8 mouse cellular contexts compared by ENCODE assay signal in the genomic region with DNA sequence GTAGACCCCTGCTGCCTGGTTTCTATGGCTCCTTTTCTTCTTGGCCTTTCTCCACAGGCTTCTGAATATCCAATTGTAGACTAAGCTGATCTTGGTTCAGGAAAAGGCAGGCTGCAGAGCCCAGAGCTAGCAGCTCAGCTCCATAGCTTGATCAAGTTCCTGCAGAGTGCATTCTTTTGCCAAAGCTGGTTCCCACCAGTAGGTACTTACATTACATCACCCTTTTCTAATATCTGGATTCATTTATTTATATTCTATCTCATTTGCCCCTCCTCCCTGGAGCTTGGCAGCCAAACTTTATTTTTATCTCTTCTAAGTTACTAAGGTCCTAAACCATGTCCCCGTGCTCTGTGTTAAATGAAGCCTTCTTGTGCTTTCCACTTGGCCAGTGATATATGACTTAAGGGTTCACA. TPM values are rescaled to one million over a fixed set of nuclear protein-coding genes. Genes with fewer than 3 reads are reported as not detected.
DNase-seq lines count a peak whose midpoint lies in the region; ATAC-seq and TF ChIP-seq lines count a peak whose summit lies in the region.
"Had no signal": no experiment of that assay in that cellular context is flagged by ENCODE, and none has a peak within 500 bp of the region (broad histone marks: within the 10 kb centered on the region; RNA-seq: fewer than 3 reads in every experiment).

No protein-coding gene starts in this region.

- H3K36me3 ChIP-seq in embryonic facial prominence, embryonic 14.5 days (ENCODE audit: control insufficient read depth, insufficient read depth, low read length) = no peaks in the 10 kb centered on the region
- H3K36me3 ChIP-seq in heart, postnatal 0 days (replicated peaks; ENCODE audit: control insufficient read depth, insufficient read depth, low read length) = peaks cover 4% of the 10 kb centered on the region; the same call in 1 of the 2 replicates
- no peaks in the 10 kb centered on the region for H3K36me3 ChIP-seq in midbrain, embryonic 11.5 days (ENCODE audit: control insufficient read depth, insufficient read depth, low read length)

- ATAC-seq in embryonic facial prominence, embryonic 14.5 days (ENCODE audit: low read depth) = peak; percentile 42; the same call in 1 of the 2 replicates
- ATAC-seq in heart, postnatal 0 days (ENCODE audit: insufficient read depth, low read depth) = peak; percentile 65
- ATAC-seq in midbrain, embryonic 11.5 days (ENCODE audit: low FRiP score) = peak; percentile 67

- no peaks in the 10 kb centered on the region for H3K27me3 ChIP-seq in embryonic facial prominence, embryonic 14.5 days (replicated peaks; ENCODE audit: control insufficient read depth, insufficient read depth, low read length)
- no peaks in the 10 kb centered on the region for H3K27me3 ChIP-seq in heart, postnatal 0 days (ENCODE audit: control insufficient read depth, insufficient read depth, low read length)
- H3K27me3 ChIP-seq in midbrain, embryonic 11.5 days (ENCODE audit: control insufficient read depth, insufficient read depth, low read length) = no peaks in the 10 kb centered on the region

- peaks cover 12% of the 10 kb centered on the region; the same call in 1 of the 2 replicates for H3K4me1 ChIP-seq in embryonic facial prominence, embryonic 14.5 days (ENCODE audit: control insufficient read depth, insufficient read depth, low read length)
- peaks cover 54% of the 10 kb centered on the region for H3K4me1 ChIP-seq in heart, postnatal 0 days (ENCODE audit: control insufficient read depth, insufficient read depth)
- H3K4me1 ChIP-seq in midbrain, embryonic 11.5 days (ENCODE audit: control insufficient read depth, insufficient read depth, low read length) = peaks cover 9% of the 10 kb centered on the region

- no peak for TF ChIP-seq CTCF in left cerebral cortex, adult 2 months (IDR thresholded peaks at IDR 0.05)
- TF ChIP-seq CTCF in heart, postnatal 0 days (IDR thresholded peaks at IDR 0.05; ENCODE audit: low read depth) = no peak

- no peak overlapping the region for H3K4me3 ChIP-seq in left cerebral cortex, adult 2 months
- H3K4me3 ChIP-seq in embryonic facial prominence, embryonic 14.5 days (ENCODE audit: low read depth, low read length) = no peak overlapping the region
- H3K4me3 ChIP-seq in heart, postnatal 0 days (ENCODE audit: low read depth, low read length) = no peak overlapping the region
- no peak overlapping the region for H3K4me3 ChIP-seq in midbrain, embryonic 11.5 days (ENCODE audit: low read depth, low read length)

- intact Hi-C loops in left cerebral cortex, adult 2 months (cut with DNase I) = no loop called here

- WGBS in embryonic facial prominence, embryonic 14.5 days = 58% methylated on average over 1 of the region's 1 CpGs
- 11% methylated on average over 1 of the region's 1 CpGs for WGBS in heart, postnatal 0 days
- 35% methylated on average over 1 of the region's 1 CpGs for WGBS in midbrain, embryonic 11.5 days

- no peak for TF ChIP-seq EP300 in heart, postnatal 0 days (IDR thresholded peaks at IDR 0.05; ENCODE audit: low read depth)

- no peak overlapping the region for H3K4me2 ChIP-seq in embryonic facial prominence, embryonic 14.5 days (ENCODE audit: low read depth, low read length)
- H3K4me2 ChIP-seq in heart, postnatal 0 days (ENCODE audit: low read depth, low read length) = peak overlapping the region; percentile 34
- H3K4me2 ChIP-seq in midbrain, embryonic 11.5 days = no peak overlapping the region

- DNase-seq in left cerebral cortex, adult 2 months (ENCODE audit: extremely low spot score in 1 of 2, low spot score in 2 of 2) = no peak
- DNase-seq in left cerebral cortex, adult 9 months (ENCODE audit: low spot score in 2 of 2) = no peak
- peak; percentile 45 for DNase-seq in embryonic facial prominence, embryonic 14.5 days (ENCODE audit: low spot score)
- peak; percentile 57 for DNase-seq in heart, postnatal 0 days (ENCODE audit: low spot score)
- no peak for DNase-seq in midbrain, embryonic 11.5 days (ENCODE audit: low spot score, missing footprints)
- no peak for DNase-seq in right cerebral cortex, postnatal 36 days (ENCODE audit: low spot score in 2 of 2)
- no peak for DNase-seq in cerebellum, postnatal 14 days
- DNase-seq: cerebellum, adult 8-10 months had no signal

- no peak overlapping the region for H3K9ac ChIP-seq in embryonic facial prominence, embryonic 14.5 days (ENCODE audit: low read depth, low read length)
- no peak overlapping the region for H3K9ac ChIP-seq in heart, postnatal 0 days (replicated peaks; ENCODE audit: low read depth, low read length)
- no peak overlapping the region for H3K9ac ChIP-seq in midbrain, embryonic 11.5 days (ENCODE audit: low read length)

- H3K9me3 ChIP-seq in embryonic facial prominence, embryonic 14.5 days (ENCODE audit: control insufficient read depth, low read length) = no peaks in the 10 kb centered on the region
- H3K9me3 ChIP-seq in heart, postnatal 0 days (replicated peaks; ENCODE audit: control insufficient read depth, low read length) = no peaks in the 10 kb centered on the region
- no peaks in the 10 kb centered on the region for H3K9me3 ChIP-seq in midbrain, embryonic 11.5 days (ENCODE audit: control insufficient read depth, low read length)

- H3K27ac ChIP-seq in left cerebral cortex, adult 2 months = peak overlapping the region; percentile 63; the same call in 1 of the 2 replicates
- H3K27ac ChIP-seq in embryonic facial prominence, embryonic 14.5 days (replicated peaks; ENCODE audit: low read depth, low read length) = no peak overlapping the region; the same call in 1 of the 2 replicates
- peak overlapping the region; percentile 81 for H3K27ac ChIP-seq in heart, postnatal 0 days (ENCODE audit: low read depth)
- peak overlapping the region; percentile 35; the same call in 1 of the 2 replicates for H3K27ac ChIP-seq in midbrain, embryonic 11.5 days (ENCODE audit: low read depth, low read length)

RNA-seq across cellular contexts. Expression of a gene that starts 24.9 kb away (rescaled TPM):
- 10 to 100 TPM; 21.2 to 22.6 TPM for total RNA-seq in left cerebral cortex, adult 2 months (2021)
- 12.8 and 14.0 TPM in 2 replicates for polyA plus RNA-seq in embryonic facial prominence, embryonic 14.5 days (2014; fragmentation: Nextera tagmentation; extraction: Ambion mirVana)
- 7.8 and 7.9 TPM in 2 replicates for total RNA-seq in heart, postnatal 0 days (2014; rRNA removed; ENCODE audit: low replicate concordance)
- 14.7 and 17.2 TPM in 2 replicates for polyA plus RNA-seq in heart, postnatal 0 days (2015; fragmentation: Nextera tagmentation; extraction: Ambion mirVana)
- 10.4 and 11.8 TPM in 2 replicates for polyA plus RNA-seq in midbrain, embryonic 11.5 days (2014; fragmentation: Nextera tagmentation; extraction: Ambion mirVana)

Comparison
In these comparisons a context has a peak if more than half of its experiments do, and no peak if none do; other contexts are left out.
1. DNase-seq: peak in embryonic facial prominence, embryonic 14.5 days (single experiment) and heart, postnatal 0 days (single experiment); none in left cerebral cortex, adult 2 months (0 of 2), left cerebral cortex, adult 9 months (0 of 2), midbrain, embryonic 11.5 days (single experiment), right cerebral cortex, postnatal 36 days (0 of 2) and cerebellum, postnatal 14 days (0 of 2).
2. Peak in every context shown above with its lines, with median percentiles within 50 percentile points of each other: ATAC-seq.